Mouse (Mus musculus) kidney, adult 2 months (tissue): ENCODE measurements around the gene Itpk1. TPM values are rescaled to one million over a fixed set of nuclear protein-coding genes. Genes with fewer than 3 reads are reported as not detected.
A peak's percentile ranks its signal among the peaks of the same experiment; 100 is the strongest.

Experiments used
- DNase-seq: peaks from one replicate; pipeline ENCODE4 v3.0.0; 2021
- H3K27ac ChIP-seq: fragments of 200-500 bp; 2 replicates; pipeline ENCODE4 v1.5.1; 2012; ENCODE audit warnings: low read depth, low read length, control low read depth, inconsistent platforms; ENCODE audit not compliant: insufficient read depth
- H3K27me3 ChIP-seq: fragments of 200-500 bp; replicated peaks from 2 replicates; pipeline ENCODE4 v1.6.1; 2012; ENCODE audit warnings: mild to moderate bottlenecking, moderate library complexity, low read length, inconsistent platforms; ENCODE audit not compliant: control insufficient read depth, insufficient read depth
- H3K36me3 ChIP-seq: fragments of 200-500 bp; 2 replicates; pipeline ENCODE4 v1.6.1; 2012; ENCODE audit warnings: mild to moderate bottlenecking, moderate library complexity, low read length, inconsistent platforms; ENCODE audit not compliant: control insufficient read depth, insufficient read depth
- H3K4me1 ChIP-seq: fragments of 200-500 bp; 2 replicates; pipeline ENCODE4 v1.6.1; 2011; ENCODE audit warnings: low read length; ENCODE audit not compliant: control insufficient read depth, insufficient read depth
- H3K4me3 ChIP-seq: fragments of 200-500 bp; 2 replicates; pipeline ENCODE4 v1.5.1; 2011; ENCODE audit warnings: mild to moderate bottlenecking, low read depth, low read length, control low read depth; ENCODE audit not compliant: insufficient read depth
- CTCF ChIP-seq: fragments of 200-500 bp; conservative IDR thresholded peaks from 2 replicates; pipeline ENCODE4 v1.5.1; 2011; ENCODE audit warnings: low read depth, mild to moderate bottlenecking, control low read depth, low read length, moderate library complexity, mixed read lengths; ENCODE audit not compliant: insufficient read depth, insufficient read length
- POLR2A ChIP-seq: fragments of 200-500 bp; IDR thresholded peaks from one replicate; pipeline ENCODE4 v1.6.1; 2011; ENCODE audit warnings: low read depth, low read length, control low read depth
- WGBS: fragments of 180-500 bp; shearing (Covaris S2); methylation state at CpG from one replicate; pipeline ENCODE4 v1.1.7; 2018; 5-methylcytosine and 5-hydroxymethylcytosine counted together
- polyA plus RNA-seq: library from polyadenylated mRNA; depleted of rRNA; stranded (reverse); fragments of >200 nt; gene quantifications from 2 replicates; pipeline ENCODE4 v1.2.3, GENCODE M21; 2012

The Itpk1 gene
- polyA plus RNA-seq, 1 experiment: 29.0 TPM

GRCm38 (mm10) chr12:102622302-102622842 is 82.4 kb downstream of the Itpk1 start:
- no peak overlapping the region for H3K27ac ChIP-seq
- 84% methylated on average over 12 of the region's 12 CpGs for WGBS

GRCm38 (mm10) chr12:102621811-102622210 is 82.9 kb downstream of the Itpk1 start:
- TF ChIP-seq CTCF (no peak), POLR2A (no peak)
- no peaks in the 10 kb centered on the region for H3K36me3 ChIP-seq
- no peaks in the 10 kb centered on the region for H3K4me1 ChIP-seq
- 89% methylated on average over 4 of the region's 4 CpGs for WGBS
- DNase-seq: no peak
- H3K4me3 ChIP-seq: no peak overlapping the region
- no peaks in the 10 kb centered on the region for H3K27me3 ChIP-seq
- no peak overlapping the region for H3K27ac ChIP-seq

More at GRCm38 (mm10) chr12:102622302-102622842, 82.4 kb downstream of the Itpk1 start:
- TF ChIP-seq CTCF (no peak), POLR2A (no peak)
- H3K4me3 ChIP-seq: no peak overlapping the region
- DNase-seq: no peak
- no peaks in the 10 kb centered on the region for H3K36me3 ChIP-seq
- no peaks in the 10 kb centered on the region for H3K27me3 ChIP-seq
- H3K4me1 ChIP-seq: no peaks in the 10 kb centered on the region

GRCm38 (mm10) chr12:102621205-102621604 is 83.5 kb downstream of the Itpk1 start:
- no peak for DNase-seq
- Histone ChIP-seq H3K36me3 (no peaks in the 10 kb centered on the region), H3K27ac (no peak overlapping the region), H3K27me3 (no peaks in the 10 kb centered on the region), H3K4me1 (no peaks in the 10 kb centered on the region), H3K4me3 (no peak overlapping the region)
- 86% methylated on average over 4 of the region's 4 CpGs for WGBS
- TF ChIP-seq CTCF: no peak
- TF ChIP-seq POLR2A: no peak

- peak; percentile 74 for DNase-seq
- no peak overlapping the region for H3K4me3 ChIP-seq
- H3K4me1 ChIP-seq: no peaks in the 10 kb centered on the region
- no peaks in the 10 kb centered on the region for H3K36me3 ChIP-seq
- 53% methylated on average over 7 of the region's 7 CpGs for WGBS
- H3K27me3 ChIP-seq: no peaks in the 10 kb centered on the region
- no peak overlapping the region for H3K27ac ChIP-seq
- TF ChIP-seq CTCF (no peak), POLR2A (no peak)
Observed at GRCm38 (mm10) chr12:102619908-102620307, 84.8 kb downstream of the Itpk1 start.

GRCm38 (mm10) chr12:102618085-102618484 is 86.6 kb downstream of the Itpk1 start:
- no peaks in the 10 kb centered on the region for H3K27me3 ChIP-seq
- TF ChIP-seq POLR2A (no peak), CTCF (no peak)
- no peaks in the 10 kb centered on the region for H3K36me3 ChIP-seq
- DNase-seq: no peak
- H3K4me3 ChIP-seq: no peak overlapping the region
- no peak overlapping the region for H3K27ac ChIP-seq
- 54% methylated on average over 9 of the region's 9 CpGs for WGBS
- no peaks in the 10 kb centered on the region for H3K4me1 ChIP-seq

- Histone ChIP-seq H3K27ac (no peak overlapping the region), H3K4me1 (no peaks in the 10 kb centered on the region), H3K27me3 (no peaks in the 10 kb centered on the region), H3K4me3 (no peak overlapping the region), H3K36me3 (no peaks in the 10 kb centered on the region)
- peak; percentile 22 for DNase-seq
- 50% methylated on average over 7 of the region's 7 CpGs for WGBS
- TF ChIP-seq CTCF (no peak), POLR2A (no peak)
Observed at GRCm38 (mm10) chr12:102616843-102617519, 87.7 kb downstream of the Itpk1 start.

GRCm38 (mm10) chr12:102616201-102616600 is 88.5 kb downstream of the Itpk1 start:
- TF ChIP-seq POLR2A (no peak), CTCF (no peak)
- Histone ChIP-seq H3K36me3 (no peaks in the 10 kb centered on the region), H3K27me3 (no peaks in the 10 kb centered on the region), H3K4me3 (no peak overlapping the region), H3K27ac (no peak overlapping the region), H3K4me1 (no peaks in the 10 kb centered on the region)
- no peak for DNase-seq
- WGBS: 75% methylated on average over 4 of the region's 4 CpGs
